Mouse (Mus musculus): ENCODE results near the gene Rdx. TPM values are rescaled to one million over a fixed set of nuclear protein-coding genes. Genes with fewer than 3 reads are reported as not detected.

The Rdx gene
- polyA plus RNA-seq, 1 experiment from 2014 or later, result 55.3 TPM

GRCm38 (mm10) chr9:52028521-52029405 is 18.2 kb upstream of the Rdx start:
- no peaks in the 10 kb centered on the region for H3K27me3 ChIP-seq
- H3K9ac ChIP-seq, result no peak overlapping the region
- no peak for ATAC-seq (ENCODE audit: insufficient read depth)

GRCm38 (mm10) chr9:52031501-52031900 is 15.5 kb upstream of the Rdx start:
- no peaks in the 10 kb centered on the region for H3K36me3 ChIP-seq (replicated peaks)
- 0 out of 2 replicates have a peak overlapping the region, but pooled peaks have one; percentile 14 for H3K27ac ChIP-seq (replicated peaks)
- H3K4me1 ChIP-seq (replicated peaks), result peaks cover 3% of the 10 kb centered on the region; the same call in 1 of the 2 replicates
- no peaks in the 10 kb centered on the region for H3K27me3 ChIP-seq
- H3K4me3 ChIP-seq (replicated peaks), result no peak overlapping the region
- no peak overlapping the region for H3K4me2 ChIP-seq
- WGBS (ENCODE audit: insufficient replicate concordance), result 61% methylated on average over 2 of the region's 2 CpGs
- no peak overlapping the region for H3K9ac ChIP-seq
- ATAC-seq (ENCODE audit: insufficient read depth), result peak; percentile 65
- no peaks in the 10 kb centered on the region for H3K9me3 ChIP-seq (replicated peaks)

More at GRCm38 (mm10) chr9:52028521-52029405, 18.2 kb upstream of the Rdx start:
- 30% methylated on average over 9 of the region's 9 CpGs for WGBS (ENCODE audit: insufficient replicate concordance)
- no peak overlapping the region for H3K4me3 ChIP-seq (replicated peaks)
- no peak overlapping the region for H3K27ac ChIP-seq (replicated peaks)
- peaks cover 3% of the 10 kb centered on the region; the same call in 1 of the 2 replicates for H3K4me1 ChIP-seq (replicated peaks)
- no peaks in the 10 kb centered on the region for H3K36me3 ChIP-seq (replicated peaks)
- no peak overlapping the region for H3K4me2 ChIP-seq
- H3K9me3 ChIP-seq (replicated peaks), result no peaks in the 10 kb centered on the region

GRCm38 (mm10) chr9:52037493-52037892 is 9.5 kb upstream of the Rdx start:
- Histone ChIP-seq H3K9ac (no peak overlapping the region), H3K27ac (replicated peaks) (no peak overlapping the region), H3K4me1 (replicated peaks) (no peaks in the 10 kb centered on the region), H3K27me3 (no peaks in the 10 kb centered on the region), H3K9me3 (replicated peaks) (no peaks in the 10 kb centered on the region), H3K36me3 (replicated peaks) (no peaks in the 10 kb centered on the region), H3K4me2 (no peak overlapping the region), H3K4me3 (replicated peaks) (no peak overlapping the region)
- WGBS (ENCODE audit: insufficient replicate concordance), result 71% methylated on average over 1 of the region's 1 CpGs
- ATAC-seq (ENCODE audit: insufficient read depth), result no peak

GRCm38 (mm10) chr9:52041657-52042056 is 5.3 kb upstream of the Rdx start:
- Histone ChIP-seq H3K9me3 (replicated peaks) (no peaks in the 10 kb centered on the region), H3K4me3 (replicated peaks) (no peak overlapping the region), H3K27ac (replicated peaks) (no peak overlapping the region), H3K4me1 (replicated peaks) (0 out of 2 replicates have a peak, but pooled peaks cover 4% of the 10 kb centered on the region), H3K9ac (no peak overlapping the region), H3K4me2 (no peak overlapping the region), H3K36me3 (replicated peaks) (no peaks in the 10 kb centered on the region), H3K27me3 (no peaks in the 10 kb centered on the region)
- no peak for ATAC-seq (ENCODE audit: insufficient read depth)
- WGBS (ENCODE audit: insufficient replicate concordance), result 55% methylated on average over 2 of the region's 2 CpGs

GRCm38 (mm10) chr9:52046686-52047085 is 287 bp upstream of the Rdx start:
- H3K36me3 ChIP-seq (replicated peaks), result no peaks in the 10 kb centered on the region
- H3K27ac ChIP-seq (replicated peaks), result peak overlapping the region; percentile 89; the same call in 1 of the 2 replicates
- H3K9me3 ChIP-seq (replicated peaks), result no peaks in the 10 kb centered on the region
- H3K27me3 ChIP-seq, result no peaks in the 10 kb centered on the region
- H3K4me2 ChIP-seq, result peak overlapping the region; percentile 90
- H3K9ac ChIP-seq, result no peak overlapping the region
- 32% methylated on average over 5 of the region's 5 CpGs for WGBS (ENCODE audit: insufficient replicate concordance)
- H3K4me1 ChIP-seq (replicated peaks), result peaks cover 34% of the 10 kb centered on the region
- H3K4me3 ChIP-seq (replicated peaks), result peak overlapping the region; percentile 93
- ATAC-seq (ENCODE audit: insufficient read depth), result no peak

GRCm38 (mm10) chr9:52047821-52048649 is 1.1 kb downstream of the Rdx start:
- Histone ChIP-seq H3K4me1 (replicated peaks) (peaks cover 35% of the 10 kb centered on the region), H3K27me3 (no peaks in the 10 kb centered on the region), H3K9ac (peak overlapping the region; percentile 96), H3K36me3 (replicated peaks) (no peaks in the 10 kb centered on the region), H3K4me2 (peak overlapping the region; percentile 90), H3K4me3 (replicated peaks) (peak overlapping the region; percentile 93), H3K9me3 (replicated peaks) (no peaks in the 10 kb centered on the region), H3K27ac (replicated peaks) (peak overlapping the region; percentile 89)
- WGBS (ENCODE audit: insufficient replicate concordance), result under 1% methylated on average over 104 of the region's 118 CpGs
- ATAC-seq (ENCODE audit: insufficient read depth), result peak; percentile 85

GRCm38 (mm10) chr9:52048650-52049081 is 1.7 kb downstream of the Rdx start:
- H3K4me3 ChIP-seq (replicated peaks), result peak overlapping the region; percentile 93
- H3K4me1 ChIP-seq (replicated peaks), result peaks cover 37% of the 10 kb centered on the region
- H3K36me3 ChIP-seq (replicated peaks), result no peaks in the 10 kb centered on the region
- 0% methylated on average over 58 of the region's 60 CpGs for WGBS (ENCODE audit: insufficient replicate concordance)
- no peaks in the 10 kb centered on the region for H3K27me3 ChIP-seq
- H3K27ac ChIP-seq (replicated peaks), result peak overlapping the region; percentile 89
- H3K9me3 ChIP-seq (replicated peaks), result no peaks in the 10 kb centered on the region
- peak overlapping the region; percentile 96 for H3K9ac ChIP-seq
- H3K4me2 ChIP-seq, result peak overlapping the region; percentile 90
- ATAC-seq (ENCODE audit: insufficient read depth), result peak; percentile 64

GRCm38 (mm10) chr9:52049605-52050004 is 2.6 kb downstream of the Rdx start:
- no peak for ATAC-seq (ENCODE audit: insufficient read depth)
- Histone ChIP-seq H3K9ac (peak overlapping the region; percentile 96; the same call in 1 of the 2 replicates), H3K4me2 (peak overlapping the region; percentile 90), H3K36me3 (replicated peaks) (no peaks in the 10 kb centered on the region), H3K9me3 (replicated peaks) (no peaks in the 10 kb centered on the region), H3K4me3 (replicated peaks) (peak overlapping the region; percentile 93), H3K4me1 (replicated peaks) (peaks cover 37% of the 10 kb centered on the region), H3K27me3 (no peaks in the 10 kb centered on the region), H3K27ac (replicated peaks) (no peak overlapping the region)
- 0% methylated on average over 3 of the region's 3 CpGs for WGBS (ENCODE audit: insufficient replicate concordance)

- peak overlapping the region; percentile 90 for H3K4me2 ChIP-seq
- no peak overlapping the region for H3K27ac ChIP-seq (replicated peaks)
- WGBS (ENCODE audit: insufficient replicate concordance), result 35% methylated on average over 2 of the region's 2 CpGs
- peaks cover 42% of the 10 kb centered on the region for H3K4me1 ChIP-seq (replicated peaks)
- no peak overlapping the region for H3K9ac ChIP-seq
- H3K36me3 ChIP-seq (replicated peaks), result no peaks in the 10 kb centered on the region
- H3K27me3 ChIP-seq, result no peaks in the 10 kb centered on the region
- ATAC-seq (ENCODE audit: insufficient read depth), result no peak
- no peaks in the 10 kb centered on the region for H3K9me3 ChIP-seq (replicated peaks)
- peak overlapping the region; percentile 93 for H3K4me3 ChIP-seq (replicated peaks)
Measured at GRCm38 (mm10) chr9:52050361-52050760, 3.4 kb downstream of the Rdx start.

GRCm38 (mm10) chr9:52052221-52052620 is 5.2 kb downstream of the Rdx start:
- no peak overlapping the region for H3K27ac ChIP-seq (replicated peaks)
- no peaks in the 10 kb centered on the region for H3K9me3 ChIP-seq (replicated peaks)
- ATAC-seq (ENCODE audit: insufficient read depth), result no peak
- H3K36me3 ChIP-seq (replicated peaks), result no peaks in the 10 kb centered on the region
- 65% methylated on average over 1 of the region's 1 CpGs for WGBS (ENCODE audit: insufficient replicate concordance)
- peaks cover 35% of the 10 kb centered on the region for H3K4me1 ChIP-seq (replicated peaks)
- no peak overlapping the region for H3K4me2 ChIP-seq
- no peak overlapping the region for H3K9ac ChIP-seq
- no peak overlapping the region for H3K4me3 ChIP-seq (replicated peaks)
- H3K27me3 ChIP-seq, result no peaks in the 10 kb centered on the region

GRCm38 (mm10) chr9:52055313-52055712 is 8.3 kb downstream of the Rdx start:
- Histone ChIP-seq H3K27ac (replicated peaks) (no peak overlapping the region), H3K4me3 (replicated peaks) (no peak overlapping the region), H3K27me3 (no peaks in the 10 kb centered on the region), H3K9ac (no peak overlapping the region), H3K4me1 (replicated peaks) (peaks cover 28% of the 10 kb centered on the region), H3K36me3 (replicated peaks) (no peaks in the 10 kb centered on the region), H3K4me2 (no peak overlapping the region), H3K9me3 (replicated peaks) (no peaks in the 10 kb centered on the region)
- WGBS (ENCODE audit: insufficient replicate concordance), result 48% methylated on average over 3 of the region's 3 CpGs
- ATAC-seq (ENCODE audit: insufficient read depth), result no peak
